Mouse (Mus musculus): ENCODE data around the gene Fam89b. TPM values are rescaled to one million over a fixed set of nuclear protein-coding genes. Genes with fewer than 3 reads are reported as not detected.

The Fam89b gene
- polyA plus RNA-seq (2017; shearing (Covaris generic)): 10 to 100 TPM; 20.1 to 44.7 TPM

GRCm38 (mm10) chr19:5729444-5729815 is at the start of gene Fam89b:
Gene Fam89b (minus strand): TSS chr19:5729653.
- ATAC-seq: peak; percentile 30

DNA sequence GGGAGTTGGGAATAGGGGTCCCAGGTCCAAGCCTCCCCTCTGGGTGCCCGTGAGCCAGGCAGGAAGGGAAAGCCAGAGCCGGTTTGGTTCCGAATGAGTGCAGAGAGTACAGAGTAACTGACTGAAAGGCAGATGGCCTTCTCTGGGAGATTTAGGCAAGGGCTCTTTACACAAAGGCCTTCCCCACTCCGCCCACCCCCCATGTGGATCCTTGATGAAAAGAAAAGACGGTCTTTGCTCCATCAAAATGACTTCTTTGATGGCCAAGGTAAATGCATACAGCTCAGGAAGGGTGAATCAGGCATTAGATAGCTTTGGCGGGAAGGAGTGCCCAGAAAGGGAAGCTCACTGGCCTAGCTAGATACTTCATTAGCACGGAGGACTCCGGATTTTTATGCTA is 48.9 kb upstream of the Fam89b start:
- no peak for ATAC-seq

GRCm38 (mm10) chr19:5777387-5778032 is 48.1 kb upstream of the Fam89b start:
- ATAC-seq: no peak

GRCm38 (mm10) chr19:5770925-5771860 is 41.7 kb upstream of the Fam89b start, which contains the start of gene Scyl1:
Gene Scyl1 (minus strand): TSS chr19:5771419.
- ATAC-seq: peak; percentile 87

DNA sequence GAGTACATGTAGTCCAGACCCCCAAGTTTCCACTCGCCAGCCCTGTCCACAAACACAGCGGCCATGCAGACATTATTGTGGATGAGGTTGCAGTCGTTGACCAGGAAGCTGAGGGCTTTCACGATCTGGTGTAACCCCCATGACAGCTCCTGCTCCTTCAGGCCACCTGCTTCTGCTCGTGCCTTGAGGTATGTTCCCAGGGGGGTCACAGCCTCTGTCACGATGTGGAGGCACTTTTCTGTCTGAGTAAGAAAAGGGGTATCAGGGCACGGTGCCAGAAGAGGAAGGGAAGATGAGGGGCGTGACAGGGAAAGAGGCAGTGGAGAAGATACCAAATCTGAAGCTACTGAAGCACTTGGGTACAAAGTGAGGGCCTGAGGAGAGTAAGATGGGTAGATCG is 40.9 kb upstream of the Fam89b start:
- ATAC-seq: no peak

DNA sequence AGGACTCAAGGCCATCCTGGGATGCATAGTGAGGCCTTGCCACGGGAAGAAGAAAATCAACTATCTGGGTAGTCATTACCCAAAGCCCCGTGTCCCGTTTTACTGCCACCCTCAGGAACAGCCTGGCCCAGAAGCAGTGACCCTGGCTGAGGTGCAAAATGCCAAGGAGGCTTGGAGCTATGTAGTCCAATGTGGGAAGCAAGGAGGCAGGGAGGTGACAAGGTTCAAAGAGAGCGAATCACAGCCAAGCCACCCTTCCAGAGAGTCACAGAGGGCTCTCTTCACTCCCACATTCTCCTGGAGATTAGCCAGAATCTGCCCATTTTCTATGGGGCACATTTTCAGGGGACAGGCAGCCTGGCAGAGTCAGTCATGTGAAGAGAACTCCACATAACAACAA is 37.8 kb upstream of the Fam89b start:
- no peak for ATAC-seq

GRCm38 (mm10) chr19:5763163-5763562 is 33.7 kb upstream of the Fam89b start:
- ATAC-seq: no peak

- no peak for ATAC-seq
Measured at GRCm38 (mm10) chr19:5758878-5759403, 29.5 kb upstream of the Fam89b start.

- no peak for ATAC-seq
Measured at GRCm38 (mm10) chr19:5756991-5757636, 27.7 kb upstream of the Fam89b start.

GRCm38 (mm10) chr19:5756321-5756985 is 27.0 kb upstream of the Fam89b start:
- no peak for ATAC-seq

GRCm38 (mm10) chr19:5751742-5752141 is 22.3 kb upstream of the Fam89b start:
- ATAC-seq: no peak

DNA sequence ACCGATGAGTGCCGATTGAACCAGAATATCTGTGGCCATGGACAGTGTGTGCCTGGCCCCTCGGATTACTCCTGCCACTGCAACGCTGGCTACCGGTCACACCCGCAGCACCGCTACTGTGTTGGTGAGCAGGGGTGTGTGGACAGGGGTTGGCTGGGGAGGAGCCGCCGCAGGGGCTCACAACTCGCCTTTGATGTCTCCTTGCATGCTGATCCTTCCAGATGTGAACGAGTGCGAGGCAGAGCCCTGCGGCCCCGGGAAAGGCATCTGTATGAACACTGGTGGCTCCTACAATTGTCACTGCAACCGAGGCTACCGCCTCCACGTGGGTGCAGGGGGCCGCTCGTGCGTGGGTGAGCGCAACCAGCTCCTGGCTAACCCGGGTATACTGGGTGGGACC is 21.5 kb upstream of the Fam89b start:
- ATAC-seq: no peak

DNA sequence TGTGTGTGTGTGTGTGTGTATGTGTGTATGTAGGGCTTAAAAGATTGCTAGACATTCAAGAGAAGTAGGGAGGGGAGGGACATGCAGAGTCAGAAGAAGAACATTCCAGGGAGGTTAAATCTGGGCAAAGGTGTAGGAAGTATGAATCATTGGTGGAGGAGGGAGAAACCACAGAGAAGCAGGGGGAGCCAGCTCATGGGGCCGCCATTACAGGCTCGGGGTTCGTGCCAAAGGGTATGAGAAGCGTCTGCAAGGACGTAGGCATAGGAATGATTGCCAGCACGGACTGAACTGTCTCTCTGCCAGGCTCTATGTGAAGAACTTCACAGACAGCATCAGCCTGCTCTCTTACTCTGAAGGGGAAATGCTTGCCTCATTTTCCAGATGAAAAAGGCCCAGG is 20.0 kb upstream of the Fam89b start:
- no peak for ATAC-seq

DNA sequence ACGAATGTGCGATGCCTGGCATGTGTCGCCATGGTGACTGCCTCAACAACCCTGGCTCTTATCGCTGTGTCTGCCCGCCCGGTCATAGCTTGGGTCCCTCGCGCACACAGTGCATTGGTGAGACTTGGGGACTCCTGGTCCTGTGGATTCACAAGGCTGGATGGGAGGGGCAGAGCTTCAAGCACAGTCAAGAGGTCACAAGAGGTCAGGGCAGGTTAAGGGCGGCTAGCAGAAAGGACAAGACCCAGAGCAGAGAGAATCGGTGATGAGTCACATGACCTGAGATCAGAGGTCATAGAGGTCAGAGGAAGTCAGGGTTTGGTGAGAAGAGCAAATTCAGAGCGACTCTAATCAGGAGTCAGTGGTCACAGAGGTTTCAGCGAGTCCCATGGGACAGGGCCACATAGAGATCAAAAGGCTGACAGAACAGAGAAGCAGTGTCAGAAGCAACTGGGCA is 17.5 kb upstream of the Fam89b start:
- no peak for ATAC-seq

GRCm38 (mm10) chr19:5745756-5746710 is 16.6 kb upstream of the Fam89b start:
- ATAC-seq: no peak

DNA sequence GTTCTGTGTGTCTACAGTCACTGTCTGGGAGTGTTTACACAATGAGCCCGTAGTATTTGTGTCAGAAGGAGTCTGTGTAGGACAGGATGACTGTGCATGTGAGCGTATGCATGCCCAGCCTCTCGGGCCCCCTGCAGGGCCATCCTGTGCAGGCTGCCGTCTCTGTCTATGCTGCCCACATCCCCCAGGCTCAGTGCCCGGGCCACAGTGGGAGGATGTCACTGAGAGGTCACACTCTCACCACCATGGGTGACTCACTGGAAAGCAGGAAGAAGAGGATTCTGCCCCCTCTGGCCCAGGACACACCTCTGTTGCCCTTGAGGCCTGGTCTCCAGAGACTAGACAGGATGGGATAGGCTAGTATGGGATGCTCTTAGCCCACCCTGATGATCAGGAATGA is 14.1 kb upstream of the Fam89b start:
- no peak for ATAC-seq

DNA sequence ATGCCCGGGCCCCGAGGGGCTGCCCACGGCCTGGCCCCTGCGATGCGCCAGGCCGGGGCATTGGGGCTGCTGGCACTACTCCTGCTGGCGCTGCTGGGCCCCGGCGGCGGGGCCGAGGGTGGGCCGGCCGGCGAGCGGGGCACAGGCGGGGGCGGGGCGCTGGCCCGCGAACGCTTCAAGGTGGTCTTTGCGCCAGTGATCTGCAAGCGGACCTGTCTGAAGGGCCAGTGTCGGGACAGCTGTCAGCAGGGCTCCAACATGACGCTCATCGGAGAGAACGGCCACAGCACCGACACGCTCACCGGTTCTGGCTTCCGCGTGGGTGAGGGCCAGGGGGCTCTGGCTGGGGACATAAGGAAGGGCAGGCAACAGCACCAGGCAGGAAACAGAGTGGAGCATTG is 12.8 kb upstream of the Fam89b start:
- ATAC-seq: no peak

DNA sequence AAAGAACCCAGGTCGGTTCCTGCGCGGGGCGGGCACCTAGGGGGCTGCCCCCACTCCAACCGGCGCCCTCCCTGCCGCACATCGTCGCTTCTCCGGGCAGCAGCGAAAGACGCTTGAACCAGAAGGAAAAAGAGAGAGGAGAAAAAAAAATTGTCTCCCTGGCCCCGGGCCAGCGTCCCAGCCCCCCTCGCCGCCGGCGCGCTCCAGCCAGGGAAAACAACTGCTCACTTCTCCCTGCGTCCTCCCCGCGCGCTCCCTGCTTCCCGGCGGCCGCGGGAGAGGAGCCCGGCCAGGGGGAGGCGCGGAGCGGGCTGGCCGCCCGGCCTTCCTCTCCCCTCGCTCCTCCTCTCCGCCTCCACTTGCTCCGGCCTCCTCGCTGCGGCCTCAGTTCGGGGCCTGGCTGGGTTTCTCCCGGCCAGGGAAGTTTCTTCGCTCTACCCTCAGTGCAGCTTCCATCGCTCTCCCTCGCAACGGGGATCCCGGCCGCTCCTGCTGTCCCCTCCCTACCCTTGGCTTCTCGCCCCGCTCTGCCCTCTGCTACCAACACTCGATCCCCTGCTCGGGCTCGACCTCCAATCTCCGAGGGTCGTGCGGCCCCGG is 12.3 kb upstream of the Fam89b start:
- ATAC-seq: no peak

GRCm38 (mm10) chr19:5740320-5741317 is 11.2 kb upstream of the Fam89b start, which contains the start of gene Ltbp3:
Gene Ltbp3 (plus strand): TSS chr19:5740904.
- no peak for ATAC-seq
